Mouse (Mus musculus): ENCODE results near the gene Pfkfb1.

DNA sequence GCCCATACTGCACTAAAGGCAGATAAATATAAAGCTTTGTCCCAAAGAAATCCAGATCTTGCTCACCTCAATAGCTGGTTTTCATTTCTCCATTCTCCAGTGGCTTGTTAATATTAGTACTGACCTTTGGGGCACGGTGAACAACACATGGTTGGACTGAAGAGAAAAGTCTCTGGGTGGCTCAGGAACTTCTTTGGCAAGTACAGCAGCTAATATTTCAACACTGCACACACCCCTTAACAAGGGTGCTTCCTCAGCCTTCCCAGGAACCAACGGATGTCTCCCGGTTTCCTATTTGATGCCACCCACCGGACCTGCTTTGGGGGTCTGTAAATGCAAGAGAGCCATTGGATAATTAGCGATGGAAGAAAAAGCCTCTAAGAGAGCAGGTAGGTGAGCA is 1.7 kb downstream of the Pfkfb1 start, which contains the start of gene Apex2:
- no peak for TF ChIP-seq CTCF (IDR thresholded peaks at IDR 0.05; ENCODE audit: low read depth, low read length)
- TF ChIP-seq POLR2AphosphoS5 (IDR thresholded peaks at IDR 0.05; ENCODE audit: insufficient replicate concordance, low read depth, low read length), result no peak
- TF ChIP-seq GATA1 (IDR thresholded peaks at IDR 0.05; ENCODE audit: borderline replicate concordance, low read length), result no peak
- no peak for TF ChIP-seq TAL1 (conservative IDR thresholded peaks at IDR 0.05; ENCODE audit: low read depth, low read length)
- no peak for TF ChIP-seq GATA2 (IDR thresholded peaks at IDR 0.05; ENCODE audit: borderline replicate concordance, low read depth, low read length)

Data from G1E (cell line).